Mouse (Mus musculus): ENCODE measurements around the gene Adgrg3.

- no peak for TF ChIP-seq CHD1 (IDR thresholded peaks at IDR 0.05; ENCODE audit: low read depth, low read length)
- TF ChIP-seq IRF4 (IDR thresholded peaks at IDR 0.05; ENCODE audit: low read depth, low read length), result no peak
- TF ChIP-seq ELF1 (IDR thresholded peaks at IDR 0.05; ENCODE audit: low read depth, low read length), result no peak
These were observed 67.4 kb downstream of the Adgrg3 start for GRCm38 (mm10) chr8:95084744-95085431.
